Mouse (Mus musculus) myocyte (in vitro differentiated cells): ENCODE data around the gene Lrrc20.

Source experiments
- CEBPB ChIP-seq: IDR thresholded peaks from 2 replicates; pipeline ENCODE4 v1.6.1; 2011; ENCODE audit warnings: mild to moderate bottlenecking, moderate library complexity; ENCODE audit not compliant: poor library complexity, insufficient read depth, severe bottlenecking
- POLR2A ChIP-seq: IDR thresholded peaks from one replicate; pipeline ENCODE4 v1.6.1; 2011; ENCODE audit warnings: low read depth, mild to moderate bottlenecking, control low read depth, moderate library complexity; ENCODE audit not compliant: insufficient read length
- REST ChIP-seq: IDR thresholded peaks from one replicate; pipeline ENCODE4 v1.6.1; 2011; ENCODE audit warnings: mild to moderate bottlenecking, control low read depth, moderate library complexity; ENCODE audit not compliant: insufficient read depth, insufficient read length
- USF1 ChIP-seq: IDR thresholded peaks from one replicate; pipeline ENCODE4 v1.6.1; 2011; ENCODE audit warnings: low read depth, mild to moderate bottlenecking, control low read depth, moderate library complexity

GRCm38 (mm10) chr10:61520714-61521113 lies 45.1 kb downstream of the Lrrc20 start:
- TF ChIP-seq POLR2A: no peak
- no peak for TF ChIP-seq USF1
- no peak for TF ChIP-seq CEBPB
- no peak for TF ChIP-seq REST
